Mouse (Mus musculus): ENCODE measurements at regions not wholly inside any gene's neighbourhood (a gene's known extent, or its start where the extent isn't known, plus 50 kb on each side); places are given as distances from the start of the nearest gene placed in this dataset.

DNA sequence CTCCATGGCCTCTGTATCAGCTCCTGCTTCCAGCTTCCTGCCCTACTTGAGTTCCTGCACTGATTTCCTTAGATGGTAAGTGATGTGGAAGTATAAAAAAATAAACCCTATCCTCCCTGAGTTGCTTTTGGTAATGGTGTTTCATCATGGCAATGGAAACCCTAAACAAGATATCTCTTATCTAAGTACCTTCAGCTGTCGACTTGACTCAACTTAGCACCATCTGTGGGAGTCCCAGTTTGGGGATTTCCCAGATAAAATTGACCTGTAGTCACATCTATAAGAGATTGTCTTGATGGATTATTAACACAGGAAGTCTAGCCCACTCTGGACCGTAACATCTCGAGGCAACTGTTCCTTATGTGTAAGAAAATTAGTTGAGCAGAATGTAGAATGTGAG, 570.2 kb upstream of the Gm10306 start:
- Histone ChIP-seq H3K4me1 (replicated peaks) (no peaks in the 10 kb centered on the region), H3K36me3 (no peaks in the 10 kb centered on the region), H3K4me3 (replicated peaks) (no peak overlapping the region), H3K9ac (replicated peaks) (no peak overlapping the region), H3K27ac (no peak overlapping the region), H3K27me3 (no peaks in the 10 kb centered on the region), H3K9me3 (no peaks in the 10 kb centered on the region), H3K4me2 (replicated peaks) (no peak overlapping the region)
- 89% methylated on average over 3 of the region's 3 CpGs for WGBS
- ATAC-seq, result no peak

DNA sequence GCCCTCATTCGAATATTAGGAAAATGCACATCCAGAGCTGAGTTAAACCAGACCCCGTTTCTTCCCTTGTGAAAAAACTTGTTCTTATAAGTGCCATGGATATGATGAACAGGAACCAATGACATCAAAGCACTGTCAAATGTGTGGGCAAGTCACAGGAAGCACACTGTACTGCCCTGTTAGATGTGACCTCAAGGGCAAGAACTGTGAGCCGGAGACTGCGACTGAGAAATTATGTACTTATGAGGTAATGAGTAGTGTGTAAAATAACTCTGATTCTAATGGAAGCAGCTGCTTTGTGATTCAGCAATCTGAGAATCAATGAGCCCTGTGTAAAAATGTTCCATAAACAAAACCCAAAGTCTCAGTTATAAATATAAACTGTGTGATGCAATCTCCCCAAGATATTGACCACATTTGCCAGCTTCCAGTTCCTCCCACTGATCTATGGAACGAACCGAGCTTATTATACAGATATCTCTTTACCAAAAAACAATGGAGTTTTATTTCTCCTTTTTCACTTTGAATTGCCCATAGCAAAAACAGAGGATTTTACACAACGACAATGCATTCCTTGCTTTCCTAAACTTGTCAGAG, 566.0 kb upstream of the Gm10306 start:
- no peak overlapping the region for H3K4me3 ChIP-seq (replicated peaks)
- no peak overlapping the region for H3K27ac ChIP-seq
- no peaks in the 10 kb centered on the region for H3K9me3 ChIP-seq
- no peak for ATAC-seq
- H3K36me3 ChIP-seq, result no peaks in the 10 kb centered on the region
- no peak overlapping the region for H3K4me2 ChIP-seq (replicated peaks)
- H3K9ac ChIP-seq (replicated peaks), result no peak overlapping the region
- H3K27me3 ChIP-seq, result no peaks in the 10 kb centered on the region
- 88% methylated on average over 7 of the region's 7 CpGs for WGBS
- no peaks in the 10 kb centered on the region for H3K4me1 ChIP-seq (replicated peaks)

DNA sequence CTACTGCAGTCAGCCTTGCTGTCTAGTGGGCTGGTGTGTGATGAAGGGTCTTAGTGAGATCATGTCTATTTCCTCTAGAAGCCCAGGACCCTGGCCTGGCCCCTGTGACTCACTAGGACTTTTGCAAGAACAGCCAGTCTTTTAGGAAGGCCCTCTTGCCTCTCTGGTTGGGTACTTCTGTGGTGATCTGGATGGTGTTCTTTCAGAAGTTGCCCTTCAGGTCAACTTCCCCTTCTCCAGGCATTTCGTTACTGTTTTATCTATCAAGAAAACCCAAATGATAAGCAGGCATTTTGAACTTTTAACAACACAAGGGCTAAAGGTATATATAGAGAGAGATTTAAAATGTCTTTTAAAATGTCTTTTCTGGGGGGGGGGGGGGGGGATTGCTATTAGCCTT, 550.5 kb upstream of the Gm10306 start:
- no peak overlapping the region for H3K4me3 ChIP-seq (replicated peaks)
- no peak overlapping the region for H3K27ac ChIP-seq
- WGBS, result 92% methylated on average over 1 of the region's 1 CpGs
- no peak overlapping the region for H3K4me2 ChIP-seq (replicated peaks)
- no peaks in the 10 kb centered on the region for H3K9me3 ChIP-seq
- no peak for ATAC-seq
- H3K4me1 ChIP-seq (replicated peaks), result no peaks in the 10 kb centered on the region
- no peak overlapping the region for H3K9ac ChIP-seq (replicated peaks)
- H3K27me3 ChIP-seq, result no peaks in the 10 kb centered on the region
- no peaks in the 10 kb centered on the region for H3K36me3 ChIP-seq

DNA sequence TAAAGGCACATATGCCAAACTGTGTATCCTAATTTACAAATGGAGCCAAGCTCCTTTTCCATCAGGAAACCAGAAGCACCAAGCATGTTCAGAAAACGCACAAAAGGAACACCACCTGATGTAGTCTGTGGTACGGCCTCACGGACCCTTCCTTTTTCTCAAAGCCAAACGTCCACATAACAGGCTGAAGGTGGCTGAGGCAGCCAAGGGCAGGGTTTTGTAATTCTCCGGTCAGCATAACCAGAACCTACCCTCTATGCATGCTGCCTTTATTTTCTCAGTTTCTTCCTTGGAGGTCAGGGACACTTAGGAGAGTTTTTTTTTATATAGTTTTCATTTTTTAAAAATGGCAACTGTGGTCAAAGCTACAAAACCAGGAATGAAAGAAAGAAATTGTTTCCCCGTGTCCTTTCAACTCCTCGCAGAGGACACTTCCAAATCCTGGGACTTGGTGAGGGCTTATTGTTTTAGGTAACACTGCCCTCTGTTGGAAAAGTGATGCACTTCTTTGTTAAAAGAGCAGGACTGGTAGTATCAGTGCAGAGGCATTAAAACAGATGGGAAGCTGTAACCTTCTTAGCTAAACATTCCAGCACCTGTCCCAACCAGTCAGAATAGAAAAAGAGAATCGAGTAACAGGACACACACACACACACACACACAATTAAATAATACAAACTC, 549.1 kb upstream of the Gm10306 start:
- no peak overlapping the region for H3K4me2 ChIP-seq (replicated peaks)
- 45% methylated on average over 8 of the region's 8 CpGs for WGBS
- no peaks in the 10 kb centered on the region for H3K27me3 ChIP-seq
- no peak overlapping the region for H3K4me3 ChIP-seq (replicated peaks)
- H3K4me1 ChIP-seq (replicated peaks), result no peaks in the 10 kb centered on the region
- no peak overlapping the region for H3K27ac ChIP-seq
- ATAC-seq, result peak; percentile 92
- no peaks in the 10 kb centered on the region for H3K9me3 ChIP-seq
- no peaks in the 10 kb centered on the region for H3K36me3 ChIP-seq
- no peak overlapping the region for H3K9ac ChIP-seq (replicated peaks)

DNA sequence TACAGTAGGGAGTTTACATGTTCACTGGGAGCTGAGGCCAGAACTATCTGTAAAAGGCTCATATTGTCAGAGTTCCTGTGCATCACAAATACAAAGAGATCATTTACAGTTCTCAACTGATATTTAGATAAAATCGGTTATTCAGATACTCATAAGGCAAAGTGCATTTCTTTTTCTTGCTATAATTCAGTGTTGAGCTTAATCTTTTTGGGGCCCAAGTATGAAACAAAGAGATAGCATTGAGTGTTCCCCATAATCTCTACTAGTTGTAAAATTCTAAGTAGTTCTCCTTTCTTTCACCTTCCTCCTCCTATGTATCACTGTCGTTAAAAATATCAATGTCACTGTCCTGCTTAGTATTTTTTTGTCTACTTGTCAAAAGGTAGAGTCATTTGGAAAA, 540.6 kb upstream of the Gm10306 start:
- H3K9ac ChIP-seq (replicated peaks), result no peak overlapping the region
- no peak overlapping the region for H3K4me2 ChIP-seq (replicated peaks)
- no peak overlapping the region for H3K27ac ChIP-seq
- ATAC-seq, result no peak
- H3K9me3 ChIP-seq, result no peaks in the 10 kb centered on the region
- no peaks in the 10 kb centered on the region for H3K27me3 ChIP-seq
- WGBS, result 89% methylated on average over 2 of the region's 2 CpGs
- H3K4me3 ChIP-seq (replicated peaks), result no peak overlapping the region
- H3K4me1 ChIP-seq (replicated peaks), result no peaks in the 10 kb centered on the region
- no peaks in the 10 kb centered on the region for H3K36me3 ChIP-seq

DNA sequence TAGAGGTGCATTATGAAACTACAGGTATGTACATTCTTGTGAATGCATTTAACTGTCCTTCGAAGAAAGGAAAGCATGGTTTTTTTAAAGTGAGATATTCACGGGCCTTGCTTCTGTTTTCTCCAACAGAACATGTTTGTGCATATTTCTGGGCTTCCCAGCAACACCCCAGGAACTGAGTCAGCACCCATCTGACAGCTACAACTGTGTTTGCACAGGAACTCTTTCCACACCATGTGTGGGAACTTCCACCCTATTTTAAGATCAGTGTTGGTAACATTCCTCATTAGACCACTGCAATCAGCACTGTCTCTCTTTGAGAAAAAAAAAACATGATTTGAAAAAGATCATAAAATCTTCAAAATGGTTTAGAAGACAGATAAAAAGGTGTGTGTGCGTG, 538.6 kb upstream of the Gm10306 start:
- WGBS, result 86% methylated on average over 3 of the region's 3 CpGs
- no peaks in the 10 kb centered on the region for H3K36me3 ChIP-seq
- H3K27ac ChIP-seq, result no peak overlapping the region
- H3K27me3 ChIP-seq, result no peaks in the 10 kb centered on the region
- H3K9ac ChIP-seq (replicated peaks), result no peak overlapping the region
- H3K4me2 ChIP-seq (replicated peaks), result no peak overlapping the region
- H3K4me1 ChIP-seq (replicated peaks), result no peaks in the 10 kb centered on the region
- ATAC-seq, result no peak
- H3K4me3 ChIP-seq (replicated peaks), result no peak overlapping the region
- no peaks in the 10 kb centered on the region for H3K9me3 ChIP-seq

DNA sequence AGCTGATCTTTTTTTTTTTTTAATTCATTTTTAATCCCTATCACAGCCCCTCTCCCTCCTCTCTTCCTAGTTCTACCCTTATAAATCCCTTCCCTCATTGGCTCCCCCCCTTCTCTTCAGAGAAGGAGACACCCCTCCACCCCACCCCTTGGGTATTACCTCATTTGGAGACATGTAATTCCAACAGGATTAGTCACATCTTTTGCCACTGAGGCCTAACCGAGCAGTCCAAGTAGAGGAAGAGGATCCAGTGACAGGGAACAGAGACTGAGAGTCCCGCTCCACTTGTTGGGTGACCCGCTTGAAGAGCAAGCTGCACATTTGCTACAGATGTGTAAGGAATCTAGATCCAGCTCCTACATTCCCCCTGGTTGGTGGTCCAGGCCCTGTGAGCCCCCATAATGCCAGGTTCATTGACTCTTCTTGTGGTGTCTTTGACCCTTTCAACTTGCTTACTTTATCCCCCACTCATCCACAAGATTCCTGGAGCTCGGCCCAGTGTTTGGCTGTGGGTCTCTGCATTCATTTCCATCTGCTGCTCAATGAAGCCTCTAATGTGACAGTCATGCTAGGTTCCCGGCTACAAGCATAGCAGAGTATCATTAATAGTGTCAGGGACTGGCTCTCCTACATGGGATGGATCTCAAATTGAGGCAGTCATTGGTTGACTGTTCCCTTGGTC, 506.6 kb upstream of the Gm10306 start:
- H3K4me1 ChIP-seq (replicated peaks), result no peaks in the 10 kb centered on the region
- no peaks in the 10 kb centered on the region for H3K9me3 ChIP-seq
- ATAC-seq, result no peak
- no peak overlapping the region for H3K4me2 ChIP-seq (replicated peaks)
- H3K36me3 ChIP-seq, result no peaks in the 10 kb centered on the region
- H3K4me3 ChIP-seq (replicated peaks), result no peak overlapping the region
- H3K9ac ChIP-seq (replicated peaks), result no peak overlapping the region
- 60% methylated on average over 5 of the region's 5 CpGs for WGBS
- H3K27ac ChIP-seq, result no peak overlapping the region
- H3K27me3 ChIP-seq, result no peaks in the 10 kb centered on the region

DNA sequence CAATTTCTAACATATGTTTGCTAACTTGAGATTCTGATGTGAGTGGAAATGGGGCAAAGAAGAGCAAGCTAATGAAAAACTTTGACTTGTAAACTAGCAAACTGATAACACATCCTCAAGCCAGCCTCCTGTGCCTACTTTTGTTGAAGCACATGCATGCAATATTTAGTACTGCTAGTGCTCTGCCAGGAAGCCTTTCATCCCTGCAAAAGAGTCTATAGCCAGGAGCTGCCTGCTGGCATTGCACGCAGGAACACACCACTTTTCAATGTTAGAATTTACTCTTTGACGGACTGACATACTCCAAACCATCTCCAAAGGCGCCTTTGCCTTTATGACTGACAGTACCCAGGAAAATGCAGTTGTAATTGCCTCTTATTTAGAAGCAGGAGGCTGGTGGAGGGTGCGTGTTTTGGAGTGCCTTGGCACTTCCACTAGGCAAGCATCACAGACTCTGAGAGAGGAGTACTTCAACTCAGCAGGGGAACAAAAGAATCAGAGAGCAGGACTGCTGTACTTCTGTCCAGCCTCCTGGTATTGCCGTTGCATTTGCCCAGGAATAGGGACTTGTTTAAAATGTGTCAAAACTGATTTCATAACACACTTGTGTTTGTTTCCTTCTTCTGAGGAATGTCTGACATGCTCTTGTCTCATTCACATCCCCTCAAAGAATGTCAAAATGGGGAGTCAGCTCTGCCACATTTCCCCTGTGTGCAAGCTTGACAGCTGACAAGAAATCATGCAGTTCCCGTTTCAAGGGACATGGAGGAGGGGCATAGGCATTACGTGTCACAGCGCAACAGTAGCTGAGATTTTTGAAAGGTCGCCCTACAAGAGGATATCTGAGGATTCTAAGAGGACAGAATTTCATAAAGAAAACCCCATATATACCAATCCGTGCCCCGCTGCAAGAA, 503.8 kb upstream of the Gm10306 start:
- Histone ChIP-seq H3K9me3 (no peaks in the 10 kb centered on the region), H3K4me3 (replicated peaks) (no peak overlapping the region), H3K36me3 (no peaks in the 10 kb centered on the region), H3K9ac (replicated peaks) (no peak overlapping the region), H3K4me1 (replicated peaks) (no peaks in the 10 kb centered on the region), H3K27ac (no peak overlapping the region), H3K4me2 (replicated peaks) (no peak overlapping the region), H3K27me3 (no peaks in the 10 kb centered on the region)
- 0 out of 2 replicates have a peak, but pooled peaks have one; percentile 24 for ATAC-seq
- 79% methylated on average over 11 of the region's 11 CpGs for WGBS

DNA sequence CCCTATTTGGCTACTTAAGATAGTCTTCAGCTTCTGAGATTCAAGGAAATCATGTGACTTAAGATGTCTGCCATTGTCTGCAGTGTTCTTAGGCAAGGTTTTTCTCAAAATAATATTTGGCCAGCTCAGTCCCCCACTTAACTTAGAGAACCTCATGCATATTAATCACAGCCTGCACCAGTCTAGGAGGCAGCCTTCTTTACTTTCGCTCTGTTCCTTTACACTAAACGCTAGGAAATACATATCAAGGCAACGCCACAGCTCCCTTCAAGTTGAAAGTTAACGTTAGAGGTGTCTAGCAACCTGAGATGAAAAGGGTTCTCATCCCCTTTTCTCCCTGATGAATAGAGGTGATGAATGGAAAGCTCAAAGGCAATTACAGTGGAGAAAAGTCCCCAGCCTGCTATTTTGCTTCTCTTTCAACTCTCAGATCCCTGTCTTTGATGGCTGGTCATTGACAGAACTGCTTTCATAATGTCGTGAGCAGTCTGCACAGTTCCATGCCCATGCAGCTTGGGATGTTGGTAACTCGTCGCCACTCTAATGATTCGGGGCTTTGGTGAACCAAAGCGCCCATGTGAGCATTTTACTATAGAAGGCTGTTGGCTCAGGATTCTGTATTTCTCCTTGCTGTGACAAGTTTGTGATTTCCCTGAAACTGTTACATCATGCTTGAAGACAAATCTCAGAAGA, 483.0 kb upstream of the Gm10306 start:
- H3K9me3 ChIP-seq, result no peaks in the 10 kb centered on the region
- peaks cover 6% of the 10 kb centered on the region; the same call in 1 of the 2 replicates for H3K4me1 ChIP-seq (replicated peaks)
- H3K4me3 ChIP-seq (replicated peaks), result no peak overlapping the region
- H3K9ac ChIP-seq (replicated peaks), result no peak overlapping the region
- H3K4me2 ChIP-seq (replicated peaks), result no peak overlapping the region
- no peaks in the 10 kb centered on the region for H3K27me3 ChIP-seq
- no peaks in the 10 kb centered on the region for H3K36me3 ChIP-seq
- no peak overlapping the region for H3K27ac ChIP-seq
- WGBS, result 40% methylated on average over 9 of the region's 9 CpGs
- ATAC-seq, result peak; percentile 58

DNA sequence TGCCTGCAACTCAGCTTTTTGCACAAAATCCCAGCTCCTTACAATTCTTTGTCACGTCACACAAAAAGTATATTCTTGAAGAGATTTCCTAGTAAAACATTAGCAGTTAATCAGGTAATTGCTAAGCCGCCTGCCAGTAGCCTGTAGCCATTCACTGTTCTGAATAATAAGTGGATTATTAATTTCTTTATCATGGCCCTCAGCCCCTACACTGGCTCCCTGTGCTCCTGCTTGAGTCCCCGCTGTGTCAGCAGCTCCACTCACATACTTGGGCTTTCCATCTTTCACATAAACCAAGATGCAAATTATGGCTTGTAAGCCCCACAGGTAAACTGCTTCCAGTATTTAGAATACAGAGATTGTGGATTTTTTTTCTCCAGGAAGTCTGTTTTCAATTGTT, 473.5 kb upstream of the Gm10306 start:
- Histone ChIP-seq H3K4me3 (replicated peaks) (no peak overlapping the region), H3K27ac (no peak overlapping the region), H3K4me2 (replicated peaks) (no peak overlapping the region), H3K27me3 (no peaks in the 10 kb centered on the region), H3K36me3 (no peaks in the 10 kb centered on the region), H3K9me3 (no peaks in the 10 kb centered on the region), H3K9ac (replicated peaks) (no peak overlapping the region), H3K4me1 (replicated peaks) (0 out of 2 replicates have a peak, but pooled peaks cover 6% of the 10 kb centered on the region)
- 63% methylated on average over 3 of the region's 3 CpGs for WGBS
- no peak for ATAC-seq

DNA sequence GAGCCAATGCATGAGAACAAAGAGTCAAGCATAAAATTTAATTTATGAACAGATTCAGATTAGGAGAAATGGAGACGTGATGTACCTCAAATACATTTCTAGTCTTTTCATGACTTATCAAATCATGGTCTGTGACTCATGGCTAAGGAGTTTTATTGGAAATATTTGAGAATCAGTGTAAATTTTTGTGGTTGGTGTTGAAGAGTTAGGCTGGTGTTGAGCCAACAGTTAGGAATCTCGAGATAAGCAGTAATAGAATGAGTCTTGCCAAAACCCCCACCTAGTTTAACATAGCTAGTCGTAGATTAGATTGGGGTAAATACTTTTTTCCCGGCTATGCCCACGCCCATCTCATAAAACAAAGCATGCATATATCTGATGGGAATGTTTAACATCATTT, 462.0 kb upstream of the Gm10306 start:
- WGBS, result 88% methylated on average over 5 of the region's 5 CpGs
- H3K4me1 ChIP-seq (replicated peaks), result no peaks in the 10 kb centered on the region

More for the DNA sequence above, 462.0 kb upstream of the Gm10306 start:
- no peaks in the 10 kb centered on the region for H3K36me3 ChIP-seq
- H3K27me3 ChIP-seq, result no peaks in the 10 kb centered on the region
- no peak overlapping the region for H3K27ac ChIP-seq
- no peak overlapping the region for H3K4me2 ChIP-seq (replicated peaks)
- H3K9me3 ChIP-seq, result no peaks in the 10 kb centered on the region
- no peak overlapping the region for H3K9ac ChIP-seq (replicated peaks)
- no peak overlapping the region for H3K4me3 ChIP-seq (replicated peaks)
- ATAC-seq, result no peak
